Comparison of ENCODE assay signal across 19 mouse cellular contexts in the genomic region with DNA sequence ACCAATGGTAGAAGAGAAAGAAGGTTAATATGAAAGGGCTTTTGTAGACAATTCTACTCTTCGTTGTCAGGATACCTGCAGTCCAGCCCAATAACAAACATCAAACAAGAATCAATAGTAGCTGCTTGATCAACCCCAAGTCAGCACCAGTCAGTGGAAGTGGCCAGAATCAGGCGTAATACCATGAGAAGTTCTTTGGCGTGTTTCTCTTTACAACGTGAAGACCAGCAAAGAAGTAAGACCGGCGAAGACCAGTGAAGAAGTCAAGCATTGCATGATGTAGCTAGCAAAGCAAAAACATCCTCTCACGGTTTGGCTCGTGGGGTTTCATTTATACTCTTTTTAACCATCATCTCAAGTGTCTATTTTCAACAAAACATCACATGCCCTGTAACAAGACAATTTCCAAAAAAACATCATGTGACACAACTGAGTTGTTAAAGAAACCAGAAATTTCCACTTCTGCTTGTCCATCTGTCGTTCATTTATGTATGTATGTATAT.
"Had no signal": no experiment of that assay in that cellular context is flagged by ENCODE, and none has a peak within 500 bp of the region (broad histone marks: within the 10 kb centered on the region; RNA-seq: fewer than 3 reads in every experiment).

No protein-coding gene starts in this region.

- H3K9me3 ChIP-seq: midbrain, embryonic 10.5 days; midbrain, embryonic 12.5 days; neural tube, embryonic 13.5 days; neural tube, embryonic 15.5 days; stomach, embryonic 15.5 days had no signal

- H3K27me3 ChIP-seq: midbrain, embryonic 12.5 days; neural tube, embryonic 13.5 days; neural tube, embryonic 15.5 days; stomach, embryonic 15.5 days had no signal

- H3K4me3 ChIP-seq: midbrain, embryonic 10.5 days; midbrain, embryonic 12.5 days; myocyte; neural tube, embryonic 13.5 days; neural tube, embryonic 15.5 days; stomach, embryonic 15.5 days had no signal

- DNase-seq: lung, adult 18-20 months; lung, embryonic 14.5 days; lung, postnatal 10 days; lung, postnatal 4 days; midbrain, embryonic 14.5 days; retina, postnatal 1 day; right cerebral cortex, adult 18-20 months; right cerebral cortex, postnatal 25 days; right cerebral cortex, postnatal 4 days; thymus, postnatal 14 days; thymus, postnatal 36 days had no signal

- H3K4me1 ChIP-seq: midbrain, embryonic 12.5 days; neural tube, embryonic 15.5 days; stomach, embryonic 15.5 days had no signal

- H3K27ac ChIP-seq: liver, embryonic 14.5 days; midbrain, embryonic 10.5 days; midbrain, embryonic 12.5 days; neural tube, embryonic 13.5 days; neural tube, embryonic 15.5 days; stomach, embryonic 15.5 days; stomach, postnatal 0 days had no signal

- H3K36me3 ChIP-seq: midbrain, embryonic 10.5 days; midbrain, embryonic 12.5 days; neural tube, embryonic 13.5 days; neural tube, embryonic 15.5 days; stomach, embryonic 15.5 days had no signal
